Mouse (Mus musculus) heart, postnatal 0 days (tissue): ENCODE results near the gene Xrn2. TPM values are rescaled to one million over a fixed set of nuclear protein-coding genes. Genes with fewer than 3 reads are reported as not detected.

Experiments
- ATAC-seq: fragments of 200-750 bp; cut with Nextera tagmentation; 2 replicates; pipeline ENCODE4 v1.8.0; 2017; ENCODE audit warnings: low read depth, moderate number of reproducible peaks, moderate library complexity; ENCODE audit not compliant: insufficient read depth
- DNase-seq: peaks from one replicate; pipeline ENCODE4 v3.0.0-alpha.2; 2016; ENCODE audit warnings: low spot score
- H3K27ac ChIP-seq: fragments of 300-500 bp; sonication (generic); 2 replicates; pipeline ENCODE4 v1.5.1; 2014; ENCODE audit warnings: low read depth, mild to moderate bottlenecking
- H3K27me3 ChIP-seq: fragments of 300-500 bp; sonication (generic); 2 replicates; pipeline ENCODE4 v1.6.1; 2014; ENCODE audit warnings: low read length, mixed read lengths; ENCODE audit not compliant: control insufficient read depth, insufficient read depth
- H3K36me3 ChIP-seq: fragments of 300-500 bp; sonication (generic); replicated peaks from 2 replicates; pipeline ENCODE4 v1.6.1; 2014; ENCODE audit warnings: low read length, mixed read lengths; ENCODE audit not compliant: control insufficient read depth, insufficient read depth
- H3K4me1 ChIP-seq: fragments of 300-500 bp; sonication (generic); 2 replicates; pipeline ENCODE4 v1.6.1; 2014; ENCODE audit warnings: antibody characterized with exemption; ENCODE audit not compliant: control insufficient read depth, insufficient read depth
- H3K4me2 ChIP-seq: fragments of 300-500 bp; sonication (generic); 2 replicates; pipeline ENCODE4 v1.6.1; 2014; ENCODE audit warnings: low read depth, mild to moderate bottlenecking, low read length, moderate library complexity
- H3K4me3 ChIP-seq: fragments of 300-500 bp; sonication (generic); 2 replicates; pipeline ENCODE4 v1.5.1; 2014; ENCODE audit warnings: low read depth, low read length
- H3K9ac ChIP-seq: fragments of 300-500 bp; sonication (generic); replicated peaks from 2 replicates; pipeline ENCODE4 v1.6.1; 2014; ENCODE audit warnings: low read depth, low read length, mixed read lengths
- H3K9me3 ChIP-seq: fragments of 300-500 bp; sonication (generic); replicated peaks from 2 replicates; pipeline ENCODE4 v1.6.1; 2016; ENCODE audit warnings: low read length; ENCODE audit not compliant: control insufficient read depth
- CTCF ChIP-seq: IDR thresholded peaks from 2 replicates; pipeline ENCODE4 v1.5.1; 2016; ENCODE audit warnings: antibody characterized with exemption, control low read depth, low read depth
- EP300 ChIP-seq: IDR thresholded peaks from 2 replicates; pipeline ENCODE4 v1.6.1; 2016; ENCODE audit warnings: antibody characterized with exemption, low read depth
- WGBS: fragments of 180-500 bp; shearing (Covaris S2); extraction: QIAGEN DNeasy Blood & Tissue Kit; methylation state at CpG from one replicate; pipeline ENCODE4 v1.1.7; 2014; 5-methylcytosine and 5-hydroxymethylcytosine counted together
- polyA plus RNA-seq: library from polyadenylated mRNA; unstranded; fragments of >200 nt; fragmentation: Nextera tagmentation; extraction: Ambion mirVana; gene quantifications from 2 replicates; pipeline ENCODE4 v1.2.1, GENCODE M21; 2015
- total RNA-seq: library from RNA; depleted of rRNA; stranded (reverse); fragments of >200 nt; gene quantifications from 2 replicates; pipeline ENCODE4 v1.2.3, GENCODE M21; 2014; ENCODE audit warnings: low replicate concordance

Xrn2 gene
- total and polyA plus RNA-seq, 2 experiments from 2014 or later = 26.5 to 32.8 TPM

- Histone ChIP-seq H3K9ac (no peak overlapping the region), H3K27me3 (peaks cover 80% of the 10 kb centered on the region), H3K4me2 (no peak overlapping the region), H3K9me3 (no peaks in the 10 kb centered on the region), H3K36me3 (peaks cover 10% of the 10 kb centered on the region; the same call in 1 of the 2 replicates), H3K4me3 (no peak overlapping the region), H3K4me1 (no peaks in the 10 kb centered on the region), H3K27ac (no peak overlapping the region)
- no peak for ATAC-seq
- DNase-seq = no peak
- no peak for TF ChIP-seq EP300
- no peak for TF ChIP-seq CTCF
- WGBS = 69% methylated on average over 4 of the region's 4 CpGs
Measured at GRCm38 (mm10) chr2:147082391-147082790, 69.6 kb downstream of the Xrn2 start.

- no peaks in the 10 kb centered on the region for H3K9me3 ChIP-seq
- H3K36me3 ChIP-seq = 0 out of 2 replicates have a peak, but pooled peaks cover 4% of the 10 kb centered on the region
- ATAC-seq = peak; percentile 30
- 1% methylated on average over 68 of the region's 72 CpGs for WGBS
- H3K4me3 ChIP-seq = peak overlapping the region; percentile 28; the same call in 1 of the 2 replicates
- H3K9ac ChIP-seq = no peak overlapping the region
- TF ChIP-seq EP300 = no peak
- TF ChIP-seq CTCF = no peak
- no peak overlapping the region for H3K27ac ChIP-seq
- no peaks in the 10 kb centered on the region for H3K4me1 ChIP-seq
- H3K27me3 ChIP-seq = peaks cover 93% of the 10 kb centered on the region
- peak overlapping the region; percentile 10; the same call in 1 of the 2 replicates for H3K4me2 ChIP-seq
- DNase-seq = no peak
Measured at GRCm38 (mm10) chr2:147083471-147084365, 70.9 kb downstream of the Xrn2 start.

- no peaks in the 10 kb centered on the region for H3K4me1 ChIP-seq
- WGBS = under 1% methylated on average over 73 of the region's 106 CpGs
- H3K27me3 ChIP-seq = peaks cover 87% of the 10 kb centered on the region
- TF ChIP-seq CTCF (no peak), EP300 (no peak)
- no peak for DNase-seq
- no peaks in the 10 kb centered on the region for H3K9me3 ChIP-seq
- 0 out of 2 replicates have a peak, but pooled peaks have one; percentile 30 for ATAC-seq
- H3K4me3 ChIP-seq = peak overlapping the region; percentile 52
- H3K4me2 ChIP-seq = peak overlapping the region; percentile 61
- H3K36me3 ChIP-seq = no peaks in the 10 kb centered on the region
- no peak overlapping the region for H3K27ac ChIP-seq
- H3K9ac ChIP-seq = no peak overlapping the region
Measured at GRCm38 (mm10) chr2:147084366-147085071, 71.7 kb downstream of the Xrn2 start.

GRCm38 (mm10) chr2:147085072-147085870 lies 72.5 kb downstream of the Xrn2 start, which contains the start of gene Nkx2-4:
Gene Nkx2-4 (minus strand): TSS chr2:147085445.
- no peak for TF ChIP-seq EP300
- TF ChIP-seq CTCF = no peak
- H3K4me2 ChIP-seq = peak within 1 kb of the TSS; percentile 61
- DNase-seq (no peak), ATAC-seq (0 out of 2 replicates have a peak, but pooled peaks have one; percentile 20)
- H3K27ac ChIP-seq = no peak within 1 kb of the TSS
- no peaks in the 10 kb centered on the region for H3K4me1 ChIP-seq
- H3K27me3 ChIP-seq = peaks cover 86% of the 10 kb centered on the region
- no peaks in the 10 kb centered on the region for H3K9me3 ChIP-seq
- no peaks in the 10 kb centered on the region for H3K36me3 ChIP-seq
- 2% methylated on average over 80 of the region's 82 CpGs for WGBS
- H3K4me3 ChIP-seq = peak within 1 kb of the TSS; percentile 52
- no peak within 1 kb of the TSS for H3K9ac ChIP-seq

- H3K9me3 ChIP-seq = no peaks in the 10 kb centered on the region
- H3K4me2 ChIP-seq = no peak overlapping the region
- no peaks in the 10 kb centered on the region for H3K4me1 ChIP-seq
- H3K27me3 ChIP-seq = peaks cover 84% of the 10 kb centered on the region
- H3K9ac ChIP-seq = no peak overlapping the region
- ATAC-seq = no peak
- no peak overlapping the region for H3K4me3 ChIP-seq
- no peaks in the 10 kb centered on the region for H3K36me3 ChIP-seq
- TF ChIP-seq EP300 (no peak), CTCF (no peak)
- WGBS = 13% methylated on average over 6 of the region's 6 CpGs
- DNase-seq = no peak
- no peak overlapping the region for H3K27ac ChIP-seq
Measured at GRCm38 (mm10) chr2:147085937-147086336, 73.1 kb downstream of the Xrn2 start.
